Mouse (Mus musculus) splenic B cell, adult 2 months (primary cell): ENCODE results near the gene Olfr167.
"Not testable (repeated sequence)": the region's sequence is repeated elsewhere in the genome, so short reads cannot be mapped to it uniquely, and the experiment has no call there.

Experiments
- DNase-seq: peaks from one replicate; pipeline ENCODE4 v3.0.0-alpha.2; 2011; ENCODE audit warnings: low read depth, low spot score
- H3K27me3 ChIP-seq: 2 replicates; pipeline ENCODE4 v1.6.1; 2012; ENCODE audit warnings: mild to moderate bottlenecking, low read length, moderate library complexity, mixed read lengths; ENCODE audit not compliant: control insufficient read depth, poor library complexity, insufficient read depth, severe bottlenecking
- H3K36me3 ChIP-seq: 2 replicates; pipeline ENCODE4 v1.6.1; 2012; ENCODE audit warnings: mild to moderate bottlenecking, low read length, moderate library complexity, mixed read lengths; ENCODE audit not compliant: control insufficient read depth, poor library complexity, insufficient read depth, severe bottlenecking

Olfr167 gene

GRCm38 (mm10) chr16:19522166-19522565 is at the start of gene Olfr167:
Olfr167 (minus strand) TSS chr16:19522266.
- no peak for DNase-seq
- H3K36me3 ChIP-seq = no peaks in the 10 kb centered on the region

DNA sequence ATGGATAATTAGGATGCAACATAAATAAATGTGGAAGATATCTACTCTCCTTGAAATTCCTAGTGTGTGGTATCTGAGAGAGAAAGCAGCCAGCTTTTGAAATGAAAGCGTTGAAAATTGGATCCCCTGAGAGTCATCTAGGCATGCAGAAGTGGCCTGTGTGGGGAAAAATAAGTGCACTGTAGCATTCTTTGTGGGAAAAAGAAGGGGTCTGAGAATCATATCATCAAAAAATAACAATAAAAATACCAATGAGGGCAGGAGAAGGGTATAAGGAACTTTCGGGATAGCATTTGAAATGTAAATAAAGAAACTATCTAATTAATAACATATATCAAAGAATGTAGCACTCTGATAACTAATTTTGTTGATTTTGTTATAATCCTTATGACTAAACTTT is 49.6 kb upstream of the Olfr167 start, which contains the start of gene Olfr169:
Gene Olfr169, minus strand, starts transcription at position 101 of the 400 bp plus-strand sequence.
- not testable (repeated sequence) for H3K27me3 ChIP-seq, DNase-seq, H3K36me3 ChIP-seq

More at GRCm38 (mm10) chr16:19522166-19522565, at the start of gene Olfr167:
- no peaks in the 10 kb centered on the region for H3K27me3 ChIP-seq

DNA sequence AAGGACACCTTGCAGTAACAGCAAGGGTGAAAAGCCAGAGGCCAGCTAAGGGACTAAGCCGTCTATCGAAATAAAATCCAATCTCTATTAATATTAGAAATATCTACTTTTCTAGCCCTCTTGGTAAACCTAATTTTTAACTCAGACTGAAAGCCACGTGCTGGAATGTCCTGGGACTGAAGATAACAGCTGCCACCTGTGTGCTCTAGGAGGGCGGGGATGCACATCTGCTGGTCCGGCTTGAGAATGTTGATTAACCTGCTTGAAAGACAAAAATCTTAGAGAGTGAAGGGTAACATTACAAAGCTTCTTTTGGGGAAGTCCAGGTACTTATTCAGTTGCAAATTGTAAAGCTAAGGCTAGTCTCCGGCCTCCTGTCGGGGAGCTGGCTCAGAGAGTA is 31.4 kb upstream of the Olfr167 start:
- H3K27me3 ChIP-seq, DNase-seq, H3K36me3 ChIP-seq: not testable (repeated sequence)

DNA sequence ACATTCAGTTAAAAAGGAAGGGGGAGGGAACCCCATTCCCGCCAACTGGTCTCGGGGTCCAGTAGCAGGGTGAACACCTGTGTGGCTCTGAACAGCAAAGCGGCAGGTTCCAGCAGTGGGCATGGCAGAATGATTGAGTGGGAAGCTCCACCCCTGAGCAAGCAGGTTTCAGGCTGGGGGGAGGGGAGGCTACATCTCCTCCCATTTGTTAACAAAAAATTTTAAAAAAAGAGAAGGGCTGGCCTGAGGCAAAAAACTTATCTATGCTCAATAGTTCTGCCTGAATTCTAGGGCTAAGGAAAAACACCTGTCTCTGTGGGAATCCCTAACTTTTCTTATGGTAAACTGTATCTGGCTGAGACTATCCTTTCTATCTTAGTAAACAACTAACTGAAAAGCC is 30.2 kb upstream of the Olfr167 start:
- not testable (repeated sequence) for DNase-seq, H3K36me3 ChIP-seq, H3K27me3 ChIP-seq

DNA sequence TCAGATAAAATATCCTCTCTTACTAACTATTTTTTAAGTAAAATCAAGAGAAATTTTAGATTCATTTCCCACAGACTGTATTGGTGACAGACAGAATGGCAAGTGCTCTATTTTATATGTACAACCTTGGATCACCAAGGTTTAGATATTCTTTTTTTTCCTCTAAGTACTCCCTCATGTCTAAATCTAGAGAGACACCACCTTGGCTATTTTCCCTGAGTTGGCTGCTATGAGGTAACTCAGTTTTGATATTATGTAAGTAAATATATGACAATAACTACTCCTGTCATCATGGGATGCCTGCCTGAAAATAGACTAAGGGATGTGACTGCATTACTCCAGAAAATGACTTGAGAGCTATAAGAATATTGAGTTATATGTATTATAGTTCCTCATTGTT is 13.4 kb upstream of the Olfr167 start, which contains the start of gene Olfr168:
Gene Olfr168, minus strand, starts transcription at position 101 of the 400 bp plus-strand sequence.
- Histone ChIP-seq H3K36me3 (no peaks in the 10 kb centered on the region), H3K27me3 (no peaks in the 10 kb centered on the region)
- no peak for DNase-seq

GRCm38 (mm10) chr16:19483394-19483793 is 38.7 kb downstream of the Olfr167 start, which contains the start of gene Olfr166:
Olfr166 (plus strand) TSS chr16:19483694.
- DNase-seq = no peak
- no peaks in the 10 kb centered on the region for H3K36me3 ChIP-seq

DNA sequence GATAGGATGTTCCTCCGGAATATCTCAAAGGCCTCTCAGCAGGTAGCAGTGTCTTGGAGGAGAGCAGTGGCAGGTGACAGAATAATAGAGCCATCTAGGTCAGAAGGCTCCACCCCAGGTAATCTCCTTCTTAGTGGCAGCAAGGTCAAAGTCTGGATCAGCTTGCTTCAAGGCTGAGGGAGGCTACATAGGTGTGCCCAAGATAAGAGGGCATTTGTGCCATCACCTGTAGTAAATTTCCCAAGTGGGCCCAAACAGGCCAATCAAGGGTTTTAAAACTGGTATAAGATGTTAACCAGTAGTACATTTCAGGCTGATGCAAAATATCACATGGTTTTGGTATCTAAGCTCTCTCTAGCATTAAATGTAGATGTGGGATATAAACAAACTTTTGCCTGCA is 57.7 kb downstream of the Olfr167 start:
- Histone ChIP-seq H3K27me3 (no peaks in the 10 kb centered on the region), H3K36me3 (no peaks in the 10 kb centered on the region)
- DNase-seq = no peak

More at GRCm38 (mm10) chr16:19483394-19483793, 38.7 kb downstream of the Olfr167 start, which contains the start of gene Olfr166:
- no peaks in the 10 kb centered on the region for H3K27me3 ChIP-seq
